Mouse (Mus musculus) limb, embryonic 14.5 days (tissue): ENCODE measurements around the gene Atf6. TPM values are rescaled to one million over a fixed set of nuclear protein-coding genes. Genes with fewer than 3 reads are reported as not detected.

Source experiments
- ATAC-seq: fragments of 200-750 bp; cut with Nextera tagmentation; 2 replicates; pipeline ENCODE4 v1.8.0; 2017; ENCODE audit warnings: low read depth, moderate number of reproducible peaks, moderate TSS enrichment; ENCODE audit not compliant: low FRiP score
- DNase-seq: peaks from one replicate; pipeline ENCODE4 v3.0.0-alpha.2; 2015; ENCODE audit warnings: low spot score
- H3K27ac ChIP-seq: fragments of 300-500 bp; sonication (generic); replicated peaks from 2 replicates; pipeline ENCODE4 v1.5.1; 2014; ENCODE audit warnings: low read depth, mild to moderate bottlenecking, low read length, moderate library complexity, mixed read lengths
- H3K27me3 ChIP-seq: fragments of 300-500 bp; sonication (generic); 2 replicates; pipeline ENCODE4 v1.6.1; 2014; ENCODE audit warnings: low read length, mixed read lengths; ENCODE audit not compliant: control insufficient read depth, insufficient read depth
- H3K36me3 ChIP-seq: fragments of 300-500 bp; sonication (generic); 2 replicates; pipeline ENCODE4 v1.6.1; 2014; ENCODE audit warnings: mild to moderate bottlenecking, low read length, moderate library complexity, mixed read lengths; ENCODE audit not compliant: control insufficient read depth, insufficient read depth
- H3K4me1 ChIP-seq: fragments of 300-500 bp; sonication (generic); 2 replicates; pipeline ENCODE4 v1.6.1; 2014; ENCODE audit warnings: antibody characterized with exemption, low read length, mixed read lengths; ENCODE audit not compliant: control insufficient read depth, insufficient read depth
- H3K4me2 ChIP-seq: fragments of 300-500 bp; sonication (generic); replicated peaks from 2 replicates; pipeline ENCODE4 v1.6.1; 2014; ENCODE audit warnings: low read depth, mild to moderate bottlenecking, low read length, moderate library complexity; ENCODE audit not compliant: severe bottlenecking
- H3K4me3 ChIP-seq: fragments of 300-500 bp; sonication (generic); replicated peaks from 2 replicates; pipeline ENCODE4 v1.5.1; 2014; ENCODE audit warnings: low read length
- H3K9ac ChIP-seq: fragments of 300-500 bp; sonication (generic); 2 replicates; pipeline ENCODE4 v1.6.1; 2014; ENCODE audit warnings: mild to moderate bottlenecking, low read depth, low read length, moderate library complexity; ENCODE audit not compliant: severe bottlenecking
- H3K9me3 ChIP-seq: fragments of 300-500 bp; sonication (generic); 2 replicates; pipeline ENCODE4 v1.6.1; 2016; ENCODE audit warnings: low read length; ENCODE audit not compliant: control insufficient read depth
- POLR2A ChIP-seq: fragments of 200-500 bp; IDR thresholded peaks from 2 replicates; pipeline ENCODE4 v1.8.0; 2012; ENCODE audit warnings: inconsistent platforms, mild to moderate bottlenecking, moderate library complexity, borderline replicate concordance; ENCODE audit not compliant: insufficient read depth, insufficient read length; ENCODE audit errors: extremely low read depth
- WGBS: fragments of 180-500 bp; shearing (Covaris S2); extraction: QIAGEN DNeasy Blood & Tissue Kit; methylation state at CpG from one replicate; pipeline ENCODE4 v1.1.7; 2014; 5-methylcytosine and 5-hydroxymethylcytosine counted together
- polyA plus RNA-seq, 2 experiments: library from polyadenylated mRNA; depleted of rRNA in 1 of 2; stranded (reverse) in 1 of 2; unstranded in 1 of 2; fragments of >200 nt; fragmentation: Nextera tagmentation in 1 of 2; extraction: Ambion mirVana in 1 of 2; gene quantifications; 2 replicates each; pipeline versions ENCODE4 v1.2.1 to v1.2.3; 2012 to 2014

The Atf6 gene
- polyA plus RNA-seq, 2 experiments: 8.9 to 9.1 TPM

- no peaks in the 10 kb centered on the region for H3K4me1 ChIP-seq
- WGBS: 72% methylated on average over 16 of the region's 16 CpGs
- no peaks in the 10 kb centered on the region for H3K36me3 ChIP-seq
- H3K27ac ChIP-seq: no peak overlapping the region
- no peak overlapping the region for H3K4me3 ChIP-seq
- H3K4me2 ChIP-seq: no peak overlapping the region
- no peaks in the 10 kb centered on the region for H3K27me3 ChIP-seq
- TF ChIP-seq POLR2A: no peak
- DNase-seq (no peak), ATAC-seq (no peak)
- no peaks in the 10 kb centered on the region for H3K9me3 ChIP-seq
- H3K9ac ChIP-seq: no peak overlapping the region
Observed at GRCm38 (mm10) chr1:170898413-170899075, 31.0 kb upstream of the Atf6 start.

DNA sequence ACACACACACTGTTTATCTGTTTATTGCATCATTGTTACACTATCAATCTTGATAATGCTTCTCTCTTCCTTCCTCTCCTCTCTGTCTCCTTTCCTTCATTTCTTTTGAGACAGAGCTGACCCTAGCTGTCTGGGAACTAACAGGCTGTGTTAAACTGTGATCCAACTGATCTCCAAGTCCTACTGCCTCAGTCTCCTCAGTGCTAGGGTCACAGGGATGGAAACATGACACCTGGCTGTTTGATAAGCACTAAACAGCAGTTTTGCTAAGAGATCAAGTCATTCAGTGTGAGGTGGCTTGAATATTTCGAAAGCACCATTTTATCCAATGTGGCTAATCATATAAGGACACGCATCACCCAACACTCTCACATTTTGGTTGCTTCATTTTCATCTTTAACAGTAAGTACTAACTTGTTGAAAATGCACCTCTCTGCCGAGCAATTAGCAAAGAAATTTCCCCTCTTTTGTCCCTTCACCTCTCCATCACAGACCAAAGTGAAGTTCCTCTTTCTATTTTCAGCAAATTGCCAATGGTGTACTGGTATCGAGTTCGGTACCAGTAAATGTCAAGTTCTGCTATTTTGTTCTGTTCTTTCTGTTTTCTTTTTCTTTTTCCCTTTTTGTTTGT, 29.2 kb upstream of the Atf6 start:
- TF ChIP-seq POLR2A: no peak
- 84% methylated on average over 5 of the region's 5 CpGs for WGBS
- Histone ChIP-seq H3K4me2 (no peak overlapping the region), H3K9ac (no peak overlapping the region), H3K9me3 (no peaks in the 10 kb centered on the region), H3K27me3 (no peaks in the 10 kb centered on the region), H3K4me1 (no peaks in the 10 kb centered on the region), H3K36me3 (no peaks in the 10 kb centered on the region), H3K4me3 (no peak overlapping the region), H3K27ac (no peak overlapping the region)
- ATAC-seq (no peak), DNase-seq (no peak)

GRCm38 (mm10) chr1:170894603-170895602, 27.3 kb upstream of the Atf6 start:
- H3K4me3 ChIP-seq: no peak overlapping the region
- H3K9me3 ChIP-seq: no peaks in the 10 kb centered on the region
- no peak for TF ChIP-seq POLR2A
- ATAC-seq (no peak), DNase-seq (peak; percentile 46)
- no peak overlapping the region for H3K27ac ChIP-seq
- no peaks in the 10 kb centered on the region for H3K27me3 ChIP-seq
- no peak overlapping the region for H3K4me2 ChIP-seq
- WGBS: 63% methylated on average over 9 of the region's 9 CpGs
- no peaks in the 10 kb centered on the region for H3K36me3 ChIP-seq
- H3K9ac ChIP-seq: no peak overlapping the region
- H3K4me1 ChIP-seq: no peaks in the 10 kb centered on the region

DNA sequence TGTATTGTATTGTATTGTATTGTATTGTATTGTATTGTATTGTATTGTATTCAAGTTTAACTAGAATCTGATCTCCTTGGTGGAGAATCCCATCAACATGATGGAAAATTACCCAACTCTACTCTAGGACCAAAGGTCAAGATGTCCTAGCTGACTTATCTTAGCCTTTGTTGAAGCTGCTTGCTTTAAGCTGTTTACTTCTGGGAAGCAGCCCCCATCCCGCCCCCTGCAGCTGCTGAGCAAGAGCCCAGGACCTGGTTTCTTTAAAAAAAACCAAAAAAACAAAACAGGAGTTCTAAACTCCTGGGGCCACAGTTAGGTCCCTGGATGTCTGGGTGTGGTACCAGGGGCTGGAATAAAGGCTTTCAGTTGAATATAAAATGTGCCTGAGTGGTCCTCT, 24.7 kb upstream of the Atf6 start:
- no peak overlapping the region for H3K27ac ChIP-seq
- no peak overlapping the region for H3K4me2 ChIP-seq
- 62% methylated on average over 1 of the region's 1 CpGs for WGBS
- no peaks in the 10 kb centered on the region for H3K36me3 ChIP-seq
- H3K4me3 ChIP-seq: no peak overlapping the region
- no peak for TF ChIP-seq POLR2A
- no peak for ATAC-seq
- no peaks in the 10 kb centered on the region for H3K9me3 ChIP-seq
- no peak for DNase-seq
- H3K27me3 ChIP-seq: no peaks in the 10 kb centered on the region
- H3K4me1 ChIP-seq: no peaks in the 10 kb centered on the region
- no peak overlapping the region for H3K9ac ChIP-seq

DNA sequence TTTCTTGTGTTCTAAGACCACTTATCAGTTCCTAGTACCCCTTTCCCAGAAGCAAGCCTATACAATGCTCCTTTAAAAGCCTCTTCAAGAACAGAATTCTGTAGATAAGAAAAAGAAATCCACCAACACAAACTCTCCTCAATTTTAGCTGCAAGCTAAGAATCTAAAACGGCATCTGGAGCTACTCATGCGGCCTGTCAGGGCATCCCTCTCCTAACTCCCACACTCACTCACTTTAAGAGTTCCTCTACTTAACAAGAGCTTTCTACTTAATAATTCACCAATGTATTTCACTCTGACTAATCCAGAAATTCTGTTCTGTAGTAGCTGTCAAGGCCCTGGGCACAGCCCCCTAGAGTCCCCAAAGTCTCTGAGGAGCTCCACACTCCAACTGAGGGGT, 24.1 kb upstream of the Atf6 start:
- H3K9ac ChIP-seq: no peak overlapping the region
- no peaks in the 10 kb centered on the region for H3K36me3 ChIP-seq
- no peak overlapping the region for H3K27ac ChIP-seq
- TF ChIP-seq POLR2A: no peak
- ATAC-seq (no peak), DNase-seq (no peak)
- no peaks in the 10 kb centered on the region for H3K27me3 ChIP-seq
- H3K4me3 ChIP-seq: no peak overlapping the region
- H3K4me2 ChIP-seq: no peak overlapping the region
- no peaks in the 10 kb centered on the region for H3K9me3 ChIP-seq
- no peaks in the 10 kb centered on the region for H3K4me1 ChIP-seq
- 59% methylated on average over 2 of the region's 2 CpGs for WGBS
